Mouse (Mus musculus): Measurements from ENCODE around the gene St6galnac5.

The St6galnac5 gene

DNA sequence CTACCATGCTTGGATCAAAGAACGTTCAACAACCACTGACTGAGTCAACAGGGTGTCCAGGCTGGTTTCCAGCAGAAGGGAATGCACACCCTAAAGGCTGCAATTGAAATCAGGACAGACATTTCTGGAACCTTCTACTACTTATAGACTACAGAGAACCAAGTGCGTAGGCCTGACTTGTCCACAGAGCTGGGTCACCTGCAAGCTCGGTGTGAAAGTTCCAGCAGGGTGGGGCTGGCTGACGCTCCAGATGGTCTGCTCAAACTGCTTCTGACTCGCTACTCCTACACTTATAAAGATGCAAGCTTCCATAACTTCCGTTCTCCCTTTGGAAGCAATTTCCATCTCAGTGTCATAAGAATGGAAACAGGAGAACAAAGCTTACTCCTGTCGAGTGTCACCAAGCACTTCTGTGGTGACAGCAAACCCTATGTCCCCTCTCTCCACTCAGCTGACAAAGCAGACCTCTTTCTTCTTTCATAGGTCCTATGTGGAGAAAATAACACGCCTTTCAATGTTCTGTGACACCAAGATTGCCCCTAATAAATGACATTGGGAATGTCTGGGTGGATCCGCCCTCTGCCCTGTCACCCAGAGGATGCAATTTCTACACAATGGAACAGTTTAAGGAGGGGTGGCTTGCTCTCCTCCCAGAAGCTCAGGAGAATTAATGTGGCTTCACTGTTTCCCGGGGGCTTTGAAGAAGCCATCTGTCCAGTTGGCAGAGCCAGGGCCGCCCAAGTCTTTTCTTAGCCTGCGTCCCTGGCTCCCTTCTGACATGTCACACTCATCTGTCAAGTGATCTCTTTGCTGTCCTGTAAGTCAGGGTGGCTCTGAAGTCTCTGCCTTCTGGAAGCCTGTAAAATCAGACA lies 114.2 kb downstream of the St6galnac5 start:
- in situ Hi-C loops (cut with MseI, MboI) = no loop called here

DNA sequence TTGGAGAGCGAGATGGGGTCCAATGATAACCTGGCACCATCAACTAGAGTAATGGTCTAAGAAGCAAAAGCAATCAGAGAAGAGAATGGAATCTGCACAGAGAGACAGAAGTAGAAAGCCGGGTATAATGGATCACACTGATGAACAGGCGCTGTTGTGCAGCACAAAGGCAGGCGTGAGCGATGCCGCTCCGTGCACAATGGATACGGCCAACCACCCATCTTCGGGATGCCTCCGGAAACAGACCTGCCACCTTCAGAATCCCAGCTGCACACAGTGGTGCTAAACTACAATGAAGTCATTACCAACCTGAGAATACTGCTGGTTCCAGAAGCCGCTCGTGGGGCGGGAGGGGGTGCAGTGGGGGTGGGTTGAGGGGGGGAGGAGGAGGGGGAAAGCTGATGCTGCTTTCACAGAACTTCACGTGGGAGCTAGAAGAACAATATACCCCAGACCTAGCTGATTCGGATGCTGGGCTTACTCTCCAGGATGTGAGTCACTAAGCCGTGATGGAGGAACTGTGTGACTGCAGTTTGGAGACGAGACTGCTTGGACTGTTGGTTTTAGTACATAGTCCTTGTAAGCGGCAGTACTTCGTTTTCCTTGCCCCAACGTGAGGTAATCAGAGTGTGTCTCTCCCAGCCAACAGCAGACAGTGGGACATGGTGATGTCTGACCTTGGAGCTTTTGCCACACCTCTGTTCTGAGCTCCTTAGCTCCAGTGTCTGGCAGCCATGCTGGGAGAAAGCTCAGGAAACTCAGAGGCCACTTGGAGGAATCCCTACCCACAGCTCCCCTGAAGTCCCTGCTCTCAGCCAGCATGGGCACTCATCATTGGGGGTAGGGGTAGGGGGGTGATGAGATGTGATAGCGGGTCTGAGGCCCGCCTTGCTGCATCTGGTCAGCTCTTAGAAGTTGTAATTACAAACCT lies 115.7 kb downstream of the St6galnac5 start:
- in situ Hi-C loops (cut with MseI, MboI) = no loop called here

DNA sequence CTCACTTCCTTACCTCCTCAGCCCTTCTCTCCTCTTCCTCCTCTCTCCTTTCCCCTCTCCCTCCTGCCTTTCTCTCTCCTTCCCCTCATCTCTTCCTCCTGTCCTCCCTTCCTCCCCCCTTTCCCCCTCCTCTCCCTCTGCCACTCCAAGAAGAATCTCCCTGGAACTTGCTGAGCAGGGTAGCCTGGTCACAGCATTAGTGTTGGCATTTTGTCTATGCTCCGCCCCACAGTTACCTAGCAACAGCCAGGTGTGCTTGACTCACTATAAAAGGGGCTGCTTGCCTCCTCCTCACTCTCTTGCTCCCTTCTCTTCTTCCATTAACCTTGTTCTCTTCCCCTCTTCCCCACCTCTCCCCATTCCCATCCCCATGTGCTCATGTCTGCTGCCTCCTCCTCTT lies 120.1 kb downstream of the St6galnac5 start:
- in situ Hi-C loops (cut with MseI, MboI) = no loop called here

DNA sequence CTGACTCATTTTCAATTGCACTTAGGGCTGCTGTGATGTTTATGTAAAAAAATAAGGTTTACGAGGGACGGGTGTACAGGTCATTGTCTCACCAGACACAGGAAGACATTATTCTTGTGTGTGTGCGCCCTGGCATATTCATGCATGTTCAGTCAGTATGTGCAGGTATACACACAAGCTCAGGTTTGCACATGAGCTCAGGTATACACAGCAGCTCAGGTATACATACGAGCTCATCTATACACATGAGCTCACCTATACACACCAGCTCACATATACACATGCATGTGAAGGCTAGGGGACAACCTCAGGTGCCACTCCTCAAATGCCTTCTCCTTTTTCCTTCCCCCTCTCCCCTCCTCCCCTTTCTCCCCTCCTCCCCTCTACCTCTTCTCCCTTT lies 120.6 kb downstream of the St6galnac5 start:
- in situ Hi-C loops (cut with MseI, MboI) = no loop called here

DNA sequence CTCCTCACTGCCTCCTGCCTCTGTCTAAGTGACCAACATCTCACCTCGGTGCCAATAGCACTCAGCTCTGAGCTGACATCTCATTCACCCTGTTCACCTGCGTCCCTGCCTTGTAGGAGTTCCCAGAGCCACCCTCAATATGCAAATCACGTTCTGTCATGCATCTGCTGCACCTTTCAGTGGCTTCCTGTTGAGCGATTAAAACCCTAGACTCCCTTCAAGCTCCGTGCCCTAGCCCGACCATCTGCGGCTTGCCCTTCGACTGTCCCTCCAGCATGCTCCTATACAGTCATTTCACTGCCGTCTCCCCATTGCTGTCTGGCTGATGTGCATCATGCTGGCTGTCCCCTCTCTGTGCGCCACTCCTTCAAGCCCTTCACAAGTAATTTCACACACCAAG lies 126.0 kb downstream of the St6galnac5 start:
- in situ Hi-C loops (cut with MseI, MboI) = no loop called here

DNA sequence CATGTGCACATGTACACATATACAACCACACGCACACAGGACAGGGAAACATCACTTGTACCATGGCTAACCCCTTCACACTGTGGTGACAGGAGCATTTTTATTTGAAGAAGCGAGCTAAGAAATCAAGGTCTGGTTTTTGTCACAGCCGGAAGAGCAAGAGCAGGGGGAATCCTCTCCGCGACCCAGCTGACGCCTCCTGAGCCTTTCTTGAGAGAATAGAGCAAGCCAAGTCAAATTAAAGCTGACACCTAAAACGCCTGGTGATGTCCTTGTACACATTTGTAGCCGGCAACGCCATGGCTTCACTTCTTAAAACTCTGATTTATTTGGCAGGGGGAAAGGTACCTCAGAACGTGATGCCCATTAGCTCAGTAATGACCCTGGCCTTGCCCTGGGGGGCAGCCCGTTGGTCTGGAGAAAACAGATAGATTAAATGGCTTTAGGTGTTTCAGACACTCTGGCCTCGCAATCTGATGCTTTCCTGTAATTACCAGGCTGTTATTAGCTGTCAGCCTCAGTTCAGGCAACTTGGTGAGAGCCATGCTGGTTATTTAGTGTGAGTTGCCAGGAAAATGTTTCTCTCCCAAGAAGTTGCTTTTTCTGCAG lies 126.9 kb downstream of the St6galnac5 start:
- in situ Hi-C loops (cut with MseI, MboI) = no loop called here

DNA sequence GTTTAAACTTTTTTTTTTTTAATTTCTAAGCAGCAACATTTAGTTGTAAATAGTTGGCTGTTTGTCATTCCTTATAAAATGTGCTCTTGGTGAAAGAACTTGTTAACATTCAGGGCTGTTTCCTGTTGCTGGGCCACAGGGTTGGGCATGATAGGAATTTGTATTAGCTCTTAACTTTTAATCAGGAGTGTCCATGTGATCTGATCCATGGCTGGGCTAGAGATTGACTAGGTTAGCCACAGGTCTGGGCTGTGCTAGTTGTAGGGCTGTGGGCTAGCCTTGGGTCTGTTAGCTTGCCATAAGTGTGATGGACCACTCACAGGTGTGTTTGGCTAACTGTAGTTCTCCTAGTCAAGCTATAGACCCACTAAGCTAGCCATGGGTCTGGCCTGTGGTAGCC lies 138.1 kb downstream of the St6galnac5 start:
- in situ Hi-C loops (cut with MseI, MboI) = no loop called here

DNA sequence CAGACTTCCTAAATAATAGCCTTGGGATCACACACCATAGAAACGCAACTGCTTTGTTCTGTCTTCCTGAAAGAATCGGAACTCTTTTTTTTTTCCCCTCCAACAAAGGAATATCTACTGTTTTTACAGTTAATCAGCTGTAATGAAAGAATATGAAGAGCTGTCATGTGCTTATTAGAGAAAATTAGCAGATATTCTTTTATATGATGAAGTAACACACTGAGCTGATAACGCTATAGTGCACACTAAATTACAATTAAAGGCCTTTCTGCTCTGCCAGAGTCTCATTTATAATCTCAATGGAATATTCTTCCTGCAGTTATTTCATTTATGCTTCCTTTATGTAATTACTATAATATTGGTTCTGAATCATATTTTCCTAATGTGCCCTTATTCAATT lies 139.4 kb downstream of the St6galnac5 start:
- in situ Hi-C loops (cut with MseI, MboI) = no loop called here

DNA sequence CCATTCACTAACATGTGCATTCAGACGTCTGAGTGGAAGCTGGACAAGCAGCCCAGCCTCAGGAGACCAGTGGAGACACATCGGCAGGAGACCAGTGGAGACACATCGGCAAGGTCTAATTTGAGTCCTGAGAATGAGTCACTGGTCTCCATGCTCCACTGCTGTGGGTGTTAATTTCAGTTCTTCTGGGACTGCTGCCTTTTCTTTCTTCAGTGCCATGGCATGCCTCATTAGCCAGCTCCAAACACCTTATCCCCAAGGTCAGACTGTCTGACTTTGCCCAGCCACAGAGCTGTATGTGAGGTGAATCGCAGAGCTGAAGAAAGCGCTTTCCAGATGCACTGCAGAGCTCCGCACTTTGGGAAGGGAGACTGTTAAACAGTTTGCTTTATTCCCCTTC lies 140.8 kb downstream of the St6galnac5 start:
- in situ Hi-C loops (cut with MseI, MboI) = no loop called here

DNA sequence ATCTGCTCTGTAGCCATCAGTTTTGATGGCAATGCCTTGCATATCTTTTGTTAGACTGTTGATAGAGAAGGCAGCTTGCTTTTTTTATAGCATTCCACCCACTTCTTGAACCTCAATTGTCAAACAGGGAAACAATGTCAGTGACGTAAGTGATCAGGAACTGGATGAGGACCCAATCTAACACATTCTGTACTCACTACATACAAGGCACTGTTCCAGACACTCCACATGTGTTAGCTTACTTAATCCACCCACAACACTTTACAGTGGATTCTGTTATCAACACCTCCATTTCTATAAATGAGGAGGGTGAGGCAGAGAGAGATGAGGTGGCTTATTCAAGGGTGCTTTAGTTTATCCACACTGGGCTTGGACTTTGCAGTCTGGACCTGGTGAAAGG lies 144.1 kb downstream of the St6galnac5 start:
- in situ Hi-C loops (cut with MseI, MboI) = no loop called here

DNA sequence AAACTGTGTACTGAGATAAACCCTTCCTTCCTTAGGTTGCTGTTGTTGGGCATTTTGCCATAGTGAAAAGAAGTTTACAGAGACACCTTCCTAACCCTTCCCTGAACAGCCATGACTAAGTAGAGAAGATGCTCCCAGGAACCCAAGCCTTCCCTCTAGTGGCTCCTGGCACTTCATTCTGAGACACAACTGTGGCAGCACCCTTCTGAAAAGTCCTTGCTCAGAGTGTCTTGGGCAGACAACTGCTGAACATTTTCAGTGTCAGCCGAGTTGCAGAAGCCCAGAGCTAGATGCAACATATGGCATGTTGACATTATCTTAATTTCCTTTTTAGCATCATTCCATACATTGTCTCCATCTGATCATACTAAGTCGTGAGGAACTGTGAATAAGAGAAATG lies 144.6 kb downstream of the St6galnac5 start:
- in situ Hi-C loops (cut with MseI, MboI) = no loop called here

DNA sequence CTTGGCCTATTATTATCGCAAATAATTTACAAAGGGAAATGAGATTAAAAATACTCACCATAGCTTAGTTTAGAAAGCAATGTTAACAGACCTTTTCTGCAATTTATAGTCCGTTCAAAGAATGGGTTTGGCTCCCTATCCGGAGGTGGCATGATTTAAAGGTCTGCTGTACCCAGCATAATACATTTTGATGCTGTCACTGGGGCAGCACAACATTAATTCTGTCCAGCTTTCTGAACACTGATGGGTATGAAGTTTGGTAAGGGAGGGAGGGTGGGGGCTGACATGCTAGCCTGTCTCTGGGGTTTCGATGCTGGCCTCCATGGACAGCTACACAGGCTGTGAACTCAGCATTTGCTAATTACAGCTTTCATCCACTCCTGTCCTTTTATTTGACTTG lies 149.6 kb downstream of the St6galnac5 start:
- in situ Hi-C loops (cut with MseI, MboI) = no loop called here

DNA sequence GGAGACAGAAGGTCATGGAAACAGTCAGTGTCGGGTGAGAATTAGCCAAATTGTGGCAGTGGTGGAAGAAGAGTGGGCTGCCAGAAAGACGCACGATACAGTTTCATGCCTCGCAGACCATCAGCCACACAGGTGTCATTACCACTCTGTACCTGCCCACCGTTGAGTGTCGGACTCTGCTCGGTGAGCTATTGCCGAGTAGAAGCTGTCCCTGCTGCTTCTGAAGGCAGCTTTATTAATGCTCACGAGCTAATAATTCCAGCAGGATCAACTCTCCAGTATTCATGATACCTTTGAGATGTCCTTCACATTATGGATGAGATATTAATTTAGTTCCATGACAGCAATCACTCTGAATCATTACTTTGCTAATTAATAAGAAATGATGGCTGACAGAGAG lies 150.1 kb downstream of the St6galnac5 start:
- in situ Hi-C loops (cut with MseI, MboI) = no loop called here

DNA sequence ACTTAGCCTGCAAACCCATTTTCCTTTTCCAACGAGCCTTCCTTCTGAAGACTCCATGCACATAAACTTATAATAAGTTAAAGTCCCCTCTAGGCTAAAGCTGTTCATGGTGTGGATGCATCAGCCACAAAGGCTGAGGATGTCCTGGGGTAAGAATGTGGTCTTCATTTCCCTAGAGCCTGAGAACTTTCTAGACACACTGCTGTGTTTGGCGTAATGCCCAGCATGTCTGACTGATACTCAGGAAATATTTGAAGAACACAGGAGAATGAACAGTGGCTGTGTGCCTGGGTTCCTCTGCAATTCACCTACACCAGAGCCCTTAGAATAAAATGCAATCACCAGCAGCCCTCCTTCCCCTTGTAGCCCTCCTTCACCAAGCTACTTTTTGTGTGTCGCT lies 150.7 kb downstream of the St6galnac5 start:
- in situ Hi-C loops (cut with MseI, MboI) = no loop called here

DNA sequence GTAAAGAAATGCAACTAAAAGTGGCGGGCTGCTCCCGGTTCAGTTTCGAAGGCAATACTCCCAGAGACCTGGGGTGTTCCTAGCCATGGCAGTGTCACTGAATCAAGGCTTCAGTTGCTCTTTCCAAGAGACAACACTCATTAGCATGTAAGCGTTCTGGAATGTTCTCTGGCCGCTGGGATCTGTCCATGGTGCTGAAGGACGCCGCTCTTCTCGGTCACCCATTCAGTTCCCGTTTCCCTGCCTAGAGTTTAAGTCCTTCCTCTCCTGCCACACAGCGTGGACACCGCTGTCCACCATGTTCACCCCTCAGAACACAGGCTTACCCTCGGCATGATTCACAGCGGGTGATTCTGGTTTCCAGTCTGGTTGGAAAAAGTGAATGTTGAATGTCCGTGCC lies 160.8 kb downstream of the St6galnac5 start:
- in situ Hi-C loops (cut with MseI, MboI) = no loop called here

DNA sequence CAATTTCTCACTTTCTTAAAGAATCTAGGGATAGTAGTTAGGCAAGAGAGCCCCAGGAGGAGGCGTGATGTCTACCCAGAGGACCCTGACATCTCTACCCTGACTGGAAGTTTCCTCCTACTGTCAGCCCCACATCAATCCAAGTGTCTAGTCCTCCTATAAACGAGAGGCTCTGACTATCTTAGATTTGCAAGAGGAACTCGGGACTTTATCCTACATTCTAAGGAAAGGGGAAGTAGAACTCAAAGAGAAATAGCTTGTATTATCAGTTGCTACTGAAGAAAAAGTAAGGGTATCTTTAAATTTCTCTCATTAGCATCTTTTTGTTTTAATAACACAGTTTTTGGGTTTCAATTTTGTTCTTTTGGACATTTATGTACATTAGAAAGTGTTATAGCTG lies 161.6 kb downstream of the St6galnac5 start:
- in situ Hi-C loops (cut with MseI, MboI) = no loop called here

DNA sequence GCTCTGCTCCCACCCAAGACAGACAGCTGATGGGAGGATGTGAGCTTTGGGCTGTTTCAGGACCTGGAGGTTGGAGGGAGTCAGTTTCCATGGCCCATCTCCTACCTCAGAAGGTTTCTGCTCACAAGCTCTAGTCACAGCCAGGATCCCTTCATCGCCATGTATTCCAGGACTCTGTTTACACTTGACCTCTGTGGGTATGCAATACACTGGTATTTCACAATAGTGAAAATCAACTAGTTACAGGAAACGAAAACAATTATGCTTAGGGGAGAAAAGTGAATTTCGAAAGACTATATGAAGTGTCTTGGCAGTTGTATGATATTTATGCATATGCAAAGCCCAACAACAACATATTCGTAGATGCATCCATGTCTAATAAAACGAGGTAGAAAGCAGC lies 166.9 kb downstream of the St6galnac5 start:
- in situ Hi-C loops (cut with MseI, MboI) = no loop called here

DNA sequence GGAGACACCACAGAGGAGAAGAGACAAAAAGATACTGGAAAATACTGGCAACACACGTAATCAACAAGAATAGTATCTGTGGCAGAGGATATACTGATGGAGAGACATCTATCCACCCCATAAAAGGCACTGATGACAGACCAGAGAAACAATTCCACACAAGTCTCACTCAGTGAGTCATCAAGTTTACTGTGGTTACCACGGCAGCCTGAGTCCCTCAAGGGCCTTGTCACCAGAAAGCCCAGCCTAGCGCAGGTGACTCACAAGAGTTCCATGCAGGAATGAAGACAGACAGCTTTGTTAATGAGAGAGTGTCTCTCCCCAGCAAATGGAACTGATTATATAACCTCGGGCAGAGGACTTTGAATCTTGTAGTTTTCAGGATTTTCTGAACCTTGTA lies 168.1 kb downstream of the St6galnac5 start:
- in situ Hi-C loops (cut with MseI, MboI) = no loop called here

DNA sequence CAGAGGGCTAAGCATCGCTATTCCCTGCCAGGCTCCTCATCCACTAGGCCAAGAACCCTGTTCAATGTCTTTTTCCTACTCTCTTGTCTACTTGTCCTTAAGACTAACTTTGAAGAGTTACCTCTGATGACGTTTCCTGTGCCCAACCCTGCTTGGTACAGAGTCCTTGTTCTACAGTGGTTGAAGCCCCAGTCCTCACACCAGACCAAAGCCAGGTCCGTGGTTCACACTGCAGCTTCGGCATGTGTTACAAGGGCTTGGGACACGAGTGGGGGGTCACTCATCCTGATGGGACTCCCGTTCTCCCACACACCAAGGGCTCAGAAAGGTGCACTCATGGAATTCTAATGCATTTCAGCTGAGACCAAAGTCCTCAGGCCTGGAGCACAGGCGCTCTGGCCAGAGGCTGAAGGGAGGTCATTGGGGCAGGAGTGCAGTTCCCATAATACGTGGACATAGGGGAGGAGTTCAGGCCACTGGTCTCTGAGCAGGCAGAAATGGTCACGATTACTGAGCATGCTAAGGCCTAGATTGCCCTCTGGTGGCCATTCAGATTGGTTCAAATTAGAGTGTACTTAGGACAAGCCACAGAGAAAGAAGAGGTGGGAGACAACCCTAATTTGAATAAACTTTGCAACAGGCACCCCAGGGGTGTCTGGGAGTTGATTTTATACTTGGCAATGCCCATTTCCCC lies 182.2 kb downstream of the St6galnac5 start:
- in situ Hi-C loops (cut with MseI, MboI) = no loop called here

DNA sequence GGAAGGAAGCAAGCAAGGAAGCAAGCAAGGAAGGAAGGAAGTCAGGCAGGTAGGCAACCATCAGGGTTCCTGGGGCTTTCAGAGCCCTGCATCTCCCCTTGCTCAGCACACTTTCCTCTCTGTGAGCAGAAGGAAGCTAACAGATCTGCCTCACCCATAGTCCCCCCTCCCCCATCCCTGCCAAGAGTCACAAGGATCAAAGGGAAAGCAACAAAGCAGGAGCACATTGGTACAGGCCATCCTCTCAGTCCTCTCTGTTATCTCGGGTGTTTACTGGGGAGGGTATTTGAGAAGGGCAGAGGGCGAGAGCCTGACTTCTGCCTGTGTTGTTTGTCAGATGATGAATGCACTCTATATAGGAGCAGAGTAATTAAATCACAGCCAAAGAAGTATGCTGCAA lies 184.7 kb downstream of the St6galnac5 start:
- in situ Hi-C loops (cut with MseI, MboI) = no loop called here

DNA sequence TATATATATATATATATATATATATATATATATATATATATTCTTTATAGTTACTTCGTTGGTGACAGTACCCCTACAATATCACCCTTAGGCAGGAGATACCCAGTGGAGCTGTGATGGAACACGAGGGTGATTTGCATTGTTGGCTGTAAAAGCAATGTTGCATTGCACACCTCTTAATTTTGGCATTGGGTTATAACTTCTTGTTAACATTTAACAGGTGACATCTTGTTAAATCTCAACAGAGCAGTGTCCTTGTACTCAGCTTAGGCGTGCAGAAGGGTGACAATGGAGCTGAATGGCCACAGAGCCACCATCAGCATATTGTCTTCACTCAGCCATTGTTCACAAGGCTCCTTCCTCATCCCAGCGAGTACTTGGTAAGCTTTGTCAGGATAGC lies 185.8 kb downstream of the St6galnac5 start:
- in situ Hi-C loops (cut with MseI, MboI) = no loop called here

DNA sequence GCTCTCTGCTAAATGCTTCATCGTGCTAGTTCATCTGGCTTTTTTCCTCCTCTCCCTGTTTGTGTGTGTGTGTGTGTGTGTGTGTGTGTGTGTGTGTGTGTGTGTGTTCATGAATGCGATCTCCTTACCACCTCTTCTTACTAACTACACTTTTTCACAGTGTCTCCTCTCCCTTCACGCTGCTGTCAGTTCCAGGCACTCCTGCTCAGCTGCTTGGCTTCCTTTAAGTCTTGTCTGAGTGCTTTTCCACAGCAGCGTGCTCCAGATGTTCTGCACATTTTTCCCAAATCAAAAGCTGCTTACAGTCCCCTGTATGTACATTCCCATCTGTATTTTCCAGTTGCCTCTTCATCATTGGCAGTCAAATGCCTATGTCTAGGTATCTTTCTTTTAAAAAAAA lies 189.0 kb downstream of the St6galnac5 start:
- in situ Hi-C loops (cut with MseI, MboI) = no loop called here
